Mouse (Mus musculus): ENCODE results near the gene Asic2.

Gene Asic2

DNA sequence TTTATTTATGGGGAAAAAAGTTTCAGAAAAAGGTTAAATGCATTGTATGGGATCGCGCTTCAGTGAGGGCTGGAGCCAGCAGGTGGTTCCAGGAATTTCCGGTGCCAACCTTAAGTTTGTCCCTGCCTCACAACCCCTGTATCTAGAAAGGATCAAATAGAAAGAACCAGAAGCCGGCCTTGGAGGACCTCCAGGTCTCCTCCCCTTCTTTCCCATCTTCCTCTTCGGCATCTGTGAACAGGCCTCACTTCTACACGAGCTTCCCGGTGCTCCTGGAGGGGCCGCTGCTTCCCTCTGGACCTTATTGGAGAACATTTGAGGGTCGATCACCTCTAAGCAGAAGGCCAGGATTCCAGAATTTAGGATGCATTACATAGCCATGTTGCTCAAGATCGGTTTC, 1064.8 kb downstream of the Asic2 start:
- DNase-seq (ENCODE audit: low spot score): no peak

GRCm38 (mm10) chr11:80902664-80903063, 1065.6 kb downstream of the Asic2 start:
- DNase-seq (ENCODE audit: low spot score): no peak

DNA sequence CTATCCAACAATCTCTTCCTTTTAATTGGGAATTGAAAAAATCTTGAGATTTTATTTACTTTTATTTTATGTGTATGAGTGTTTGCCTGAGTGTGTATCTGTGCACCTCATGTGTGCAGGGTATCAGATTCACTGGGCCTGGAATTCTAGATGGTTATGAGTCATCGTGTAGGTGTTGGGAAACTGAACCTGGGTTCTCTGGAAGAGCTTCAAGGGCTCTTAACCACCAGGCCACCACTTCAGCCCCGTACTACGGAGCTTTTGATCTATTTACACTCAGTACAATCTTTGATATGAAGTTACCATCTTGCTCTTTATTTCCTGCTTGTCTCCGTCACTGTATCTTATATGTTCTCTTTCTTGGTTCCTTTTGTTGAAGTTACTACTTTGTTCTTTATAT, 1067.7 kb downstream of the Asic2 start:
- DNase-seq (ENCODE audit: low spot score): no peak

- DNase-seq (ENCODE audit: low spot score): no peak
These were observed 1072.4 kb downstream of the Asic2 start for GRCm38 (mm10) chr11:80895853-80896252.

GRCm38 (mm10) chr11:80889336-80890063, 1078.8 kb downstream of the Asic2 start:
- DNase-seq (ENCODE audit: low spot score): no peak

DNA sequence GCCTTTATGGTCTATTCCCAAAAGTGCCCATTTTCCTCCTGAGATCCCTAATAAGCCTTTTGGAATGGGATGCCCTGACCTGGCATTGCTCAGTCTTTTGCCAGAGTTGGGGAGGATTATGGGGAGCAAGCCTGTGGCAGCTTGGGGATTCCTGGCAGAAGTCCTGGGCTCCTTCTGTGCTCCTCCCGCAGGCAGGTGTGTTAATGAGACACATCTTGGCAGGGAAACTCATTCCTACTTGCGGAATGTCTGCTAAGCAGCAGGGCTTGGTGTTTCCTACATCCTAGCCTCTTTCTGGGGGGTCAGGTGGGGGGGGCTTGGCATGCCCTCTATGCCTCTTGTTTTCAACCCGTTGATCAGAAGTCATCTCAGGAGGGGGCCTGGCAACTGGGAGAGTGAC, 1081.2 kb downstream of the Asic2 start:
- no peak for DNase-seq (ENCODE audit: low spot score)

DNA sequence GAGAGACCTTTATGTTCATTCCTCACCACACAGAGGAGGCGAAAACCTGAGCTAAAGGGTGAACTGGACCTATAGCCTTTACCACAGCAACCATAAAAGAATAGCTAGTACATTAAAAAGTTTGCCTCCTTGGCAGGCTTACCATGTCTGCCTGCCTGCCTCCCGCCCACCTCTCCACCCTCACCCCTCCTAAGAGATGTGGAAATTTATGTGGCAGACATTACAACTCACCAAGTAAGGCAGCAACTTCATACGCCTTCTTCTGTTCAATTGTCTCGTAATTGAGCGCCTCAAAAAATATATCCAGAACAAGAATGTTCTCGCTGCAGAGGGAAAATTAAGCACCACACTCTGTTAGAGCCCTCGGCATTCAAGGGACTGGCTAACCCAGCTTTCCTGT, 1081.9 kb downstream of the Asic2 start:
- DNase-seq (ENCODE audit: low spot score): no peak

GRCm38 (mm10) chr11:80884521-80885231, 1083.6 kb downstream of the Asic2 start:
- DNase-seq (ENCODE audit: low spot score): no peak

- DNase-seq (ENCODE audit: low spot score): no peak
These were observed 1085.9 kb downstream of the Asic2 start for GRCm38 (mm10) chr11:80882229-80882810.

DNA sequence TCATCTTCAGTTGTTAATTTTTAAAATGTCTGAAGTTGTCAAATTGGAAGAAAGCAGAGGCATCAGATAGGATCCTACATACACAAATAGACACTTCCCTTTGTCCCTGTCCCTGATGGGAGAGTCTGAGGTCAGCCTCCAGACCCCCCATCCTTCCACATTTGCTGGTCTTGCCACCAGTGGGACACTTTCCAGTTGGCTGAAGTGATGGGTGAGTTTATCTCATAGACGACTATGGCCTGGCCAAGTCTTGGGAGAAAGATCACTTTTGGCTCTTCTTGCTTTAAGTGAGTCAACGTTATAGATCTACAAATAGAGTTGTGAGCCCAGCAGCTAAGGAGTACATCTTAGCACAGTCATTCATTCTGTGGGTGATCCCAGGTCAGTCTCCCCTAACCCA, 1090.2 kb downstream of the Asic2 start:
- DNase-seq (ENCODE audit: low spot score): no peak

DNA sequence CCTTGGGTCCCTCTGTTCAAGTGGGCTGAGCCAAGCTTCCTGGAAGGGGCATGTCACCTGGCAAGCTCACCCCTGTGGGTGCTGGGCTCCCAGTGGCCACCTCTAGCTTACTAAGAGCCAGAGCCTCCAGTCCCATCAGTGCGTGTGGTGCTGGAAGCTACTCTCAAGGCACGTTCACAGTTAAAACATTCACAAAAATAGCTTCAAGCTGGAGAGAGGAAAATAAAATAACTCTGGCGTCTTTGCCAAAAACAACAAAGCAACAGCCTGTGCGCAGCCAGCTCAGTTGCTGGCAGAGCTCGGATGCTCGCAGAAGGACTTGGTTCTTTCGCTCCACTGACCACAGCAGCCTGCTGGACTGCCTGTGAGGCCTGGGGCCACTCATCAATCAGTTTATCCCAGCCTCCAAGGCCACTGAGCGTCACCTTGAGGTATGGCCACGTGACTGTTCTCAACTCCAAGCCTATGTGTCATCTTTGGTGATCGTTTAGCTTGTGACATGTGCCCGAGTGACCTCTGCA, 1091.1 kb downstream of the Asic2 start:
- peak; percentile 44 for DNase-seq (ENCODE audit: low spot score)

DNA sequence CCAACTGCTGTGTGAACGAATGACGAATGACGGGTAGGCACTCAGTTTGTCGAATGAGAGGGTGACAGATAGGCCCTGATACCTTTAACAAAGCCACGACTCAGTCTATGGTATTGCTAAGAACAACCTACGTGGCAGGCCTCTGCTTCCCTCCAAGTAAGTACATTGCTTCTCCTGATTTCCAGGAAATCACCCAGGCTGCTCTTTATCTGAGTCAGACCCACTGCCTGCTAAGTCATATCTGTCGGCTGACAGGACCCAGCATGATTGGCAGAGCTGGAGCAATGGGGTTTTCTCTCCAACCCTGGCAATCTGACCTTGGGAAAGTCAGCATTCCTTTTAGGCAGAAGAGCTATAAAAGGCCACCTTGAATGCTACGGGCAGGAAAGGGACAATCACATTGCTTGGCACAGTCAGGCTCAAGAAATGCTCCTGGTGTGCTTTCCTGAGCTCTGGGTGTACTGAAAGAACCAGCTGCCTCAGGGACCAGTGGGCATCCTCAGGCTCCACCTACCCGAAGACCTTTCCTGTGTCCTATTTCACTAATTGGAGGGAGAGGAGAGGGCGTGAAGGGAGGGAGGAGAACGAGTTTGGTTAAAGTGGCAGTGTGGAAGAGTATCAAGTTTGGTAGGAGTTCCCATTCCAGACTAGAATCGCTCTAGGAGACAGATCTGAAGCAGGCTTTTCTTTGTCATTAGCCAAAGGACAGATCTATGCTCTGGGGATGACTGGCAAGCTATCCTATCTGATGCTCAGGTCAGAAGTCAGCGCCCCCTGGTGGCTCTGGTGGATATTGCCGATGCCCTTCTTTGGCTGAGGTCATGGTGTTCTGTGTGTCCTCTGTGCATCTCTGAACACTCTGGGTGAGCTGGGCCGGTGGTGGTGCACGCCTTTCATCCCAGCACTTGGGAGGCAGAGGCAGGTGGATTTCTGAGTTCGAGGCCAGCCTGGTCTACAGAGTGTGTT, 1095.5 kb downstream of the Asic2 start:
- DNase-seq (ENCODE audit: low spot score): no peak

- no peak for DNase-seq (ENCODE audit: low spot score)
These were observed 1100.2 kb downstream of the Asic2 start for GRCm38 (mm10) chr11:80868039-80868438.

DNA sequence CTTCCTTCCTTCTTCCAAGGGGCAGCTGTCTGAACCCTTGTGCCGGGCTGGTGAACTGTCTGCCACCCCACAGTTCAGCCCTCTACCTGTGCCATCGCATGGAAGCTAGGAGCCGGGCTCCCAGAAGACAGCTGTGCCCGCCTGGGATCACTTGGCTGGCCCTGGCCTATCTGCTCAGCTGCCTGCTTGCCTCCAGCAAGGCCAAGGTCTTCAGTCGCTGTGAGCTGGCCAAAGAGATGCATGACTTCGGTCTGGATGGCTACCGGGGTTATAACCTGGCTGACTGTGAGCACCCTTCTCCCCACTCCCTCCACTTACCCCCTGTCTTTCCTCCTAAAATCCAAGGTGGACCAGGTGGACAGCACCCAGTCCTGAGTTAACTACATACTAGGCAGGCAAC, 1105.3 kb downstream of the Asic2 start:
- no peak for DNase-seq (ENCODE audit: low spot score)

DNA sequence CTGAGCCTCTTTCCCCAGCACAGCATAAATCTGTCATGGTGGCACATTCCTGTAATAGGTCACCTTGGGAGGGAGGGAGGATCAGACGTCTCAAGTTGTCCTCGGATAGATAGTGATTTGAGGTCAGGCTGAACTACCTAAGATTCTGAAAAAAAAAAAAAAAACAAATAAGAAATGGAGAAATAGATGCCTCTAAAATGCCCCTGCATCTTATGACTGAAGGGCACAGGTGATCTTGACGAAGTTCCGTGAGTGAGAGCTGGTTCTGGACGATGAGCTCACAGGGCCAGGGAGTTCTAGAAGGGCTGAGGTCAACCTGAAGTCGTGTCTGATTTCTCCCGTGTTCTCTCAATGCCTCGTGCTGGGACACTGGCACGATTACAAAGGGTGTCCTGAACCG, 1110.2 kb downstream of the Asic2 start, which contains the start of gene Spaca3:
Gene Spaca3 (plus strand): TSS at position 301 of the 400 bp plus-strand sequence.
- DNase-seq (ENCODE audit: low spot score): no peak

DNA sequence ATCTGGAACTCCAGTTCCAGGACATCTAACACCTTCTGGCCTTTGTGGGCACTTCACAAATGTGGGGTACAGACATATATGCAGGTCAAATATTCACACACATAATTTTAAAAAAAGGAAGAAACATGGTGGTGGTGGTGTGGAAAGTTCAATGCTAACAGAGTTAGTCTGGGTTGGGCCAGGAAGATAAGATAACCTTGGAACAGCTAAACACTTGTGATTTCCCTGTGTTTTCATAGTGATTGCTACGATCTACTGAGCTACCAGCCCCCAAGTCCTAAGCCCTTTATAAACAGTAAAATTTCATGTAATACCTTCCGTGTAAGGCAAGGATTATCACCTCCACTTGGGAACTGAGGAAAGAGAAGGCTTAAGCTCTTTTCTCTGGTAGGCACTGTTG, 1111.4 kb downstream of the Asic2 start:
- DNase-seq (ENCODE audit: low spot score): no peak

GRCm38 (mm10) chr11:80854908-80855307, 1113.3 kb downstream of the Asic2 start:
- DNase-seq (ENCODE audit: low spot score): no peak

GRCm38 (mm10) chr11:80854430-80854829, 1113.8 kb downstream of the Asic2 start:
- no peak for DNase-seq (ENCODE audit: low spot score)

GRCm38 (mm10) chr11:80853014-80853413, 1115.2 kb downstream of the Asic2 start:
- no peak for DNase-seq (ENCODE audit: low spot score)

DNA sequence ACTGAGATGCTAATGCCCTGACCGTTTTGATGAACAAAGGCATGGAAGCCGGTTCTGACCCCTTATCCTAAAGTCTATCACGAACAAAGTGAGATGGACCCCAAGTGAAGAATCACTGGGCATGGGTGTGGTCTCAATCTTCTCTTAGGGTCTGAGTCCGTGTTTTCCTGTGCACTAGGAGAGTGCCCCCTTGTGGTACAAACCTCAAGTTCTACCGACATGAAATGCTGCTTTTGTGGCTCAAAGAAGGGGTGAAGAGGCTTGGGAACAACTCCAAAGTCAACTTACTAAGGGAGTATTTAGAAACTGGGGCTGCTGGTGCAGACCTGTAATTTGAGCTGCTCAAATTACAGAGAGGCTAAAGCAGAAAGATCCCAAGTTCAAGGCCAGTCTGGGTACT, 1116.4 kb downstream of the Asic2 start:
- DNase-seq (ENCODE audit: low spot score): no peak

DNA sequence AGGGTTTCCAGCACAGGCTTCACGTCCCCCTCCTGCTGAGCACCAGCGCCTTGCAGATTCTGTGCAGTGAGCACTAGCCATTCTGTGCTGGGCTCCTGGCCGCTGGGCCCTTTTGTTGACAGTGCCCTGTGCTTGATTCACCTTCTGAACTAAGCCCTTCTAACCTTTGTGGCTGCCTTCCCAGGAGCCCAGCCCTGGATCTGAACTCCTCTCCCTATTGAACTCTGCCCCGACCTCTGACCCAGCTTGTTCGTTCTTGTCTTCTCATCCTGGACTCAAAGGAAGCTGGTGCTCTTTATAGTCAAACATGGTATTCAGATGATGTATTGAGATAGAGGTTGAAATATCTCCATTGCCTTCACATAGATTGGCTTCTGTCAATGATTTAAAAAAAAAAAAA, 1120.1 kb downstream of the Asic2 start:
- no peak for DNase-seq (ENCODE audit: low spot score)

DNA sequence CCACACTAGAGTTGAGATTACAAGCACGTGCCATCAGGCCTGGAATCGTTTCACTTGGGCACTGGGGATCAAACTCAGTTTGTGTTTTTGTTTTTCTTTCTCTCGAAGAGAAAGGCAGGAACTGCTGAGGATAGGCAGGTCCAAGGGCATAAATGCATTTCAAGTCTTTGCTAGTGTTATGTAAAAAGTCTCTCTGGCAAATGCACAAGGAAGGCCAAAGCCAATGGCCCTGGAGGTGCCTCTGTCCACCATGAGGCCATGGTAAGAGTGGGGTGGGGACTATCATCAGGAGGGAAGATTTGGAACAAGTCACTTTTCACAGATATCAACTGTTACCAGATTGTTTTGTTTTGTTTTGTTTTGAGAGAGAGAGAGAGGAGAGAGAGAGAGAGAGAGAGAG, 1122.1 kb downstream of the Asic2 start:
- no peak for DNase-seq (ENCODE audit: low spot score)
